Mouse (Mus musculus) stomach, postnatal 0 days (tissue): ENCODE results near the gene Trpc7.

Experiments used
- CTCF ChIP-seq: IDR thresholded peaks from 2 replicates; pipeline ENCODE4 v1.5.1; 2016; ENCODE audit warnings: antibody characterized with exemption, low read depth, mild to moderate bottlenecking, moderate library complexity
- EP300 ChIP-seq: optimal IDR thresholded peaks from 2 replicates; pipeline ENCODE3; 2016; ENCODE audit warnings: antibody characterized with exemption

GRCm38 (mm10) chr13:56746739-56747532 lies 148.9 kb downstream of the Trpc7 start:
- TF ChIP-seq CTCF (no peak), EP300 (no peak)
